Mouse (Mus musculus): ENCODE measurements around the gene Ctu2. TPM values are rescaled to one million over a fixed set of nuclear protein-coding genes. Genes with fewer than 3 reads are reported as not detected.

The Ctu2 gene
- total RNA-seq, 2 experiments from 2014 or later, result 19.7 to 29.1 TPM

DNA sequence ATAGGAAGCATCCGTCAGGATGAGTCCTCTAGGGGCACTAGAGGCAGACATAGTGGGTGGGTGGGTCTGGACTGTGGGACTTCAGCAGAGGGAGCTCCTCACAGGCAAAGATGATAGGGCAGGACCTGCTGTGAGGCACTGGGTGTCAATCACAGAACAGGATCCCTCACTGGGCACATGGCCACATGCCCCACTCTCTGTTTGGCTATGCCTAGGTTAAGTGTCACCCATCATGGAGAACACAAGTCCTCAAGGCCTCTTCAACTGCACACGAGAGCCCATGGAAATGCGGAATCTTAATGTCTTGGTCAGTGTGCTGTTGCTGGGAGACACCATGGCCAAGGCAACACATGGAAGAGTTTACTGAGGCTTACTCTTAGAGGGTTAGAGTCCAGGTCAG is 52.0 kb downstream of the Ctu2 start:
- intact Hi-C loops (cut with DNase I), result no loop called here
- no peak for DNase-seq (ENCODE audit: low spot score in 2 of 2)

DNA sequence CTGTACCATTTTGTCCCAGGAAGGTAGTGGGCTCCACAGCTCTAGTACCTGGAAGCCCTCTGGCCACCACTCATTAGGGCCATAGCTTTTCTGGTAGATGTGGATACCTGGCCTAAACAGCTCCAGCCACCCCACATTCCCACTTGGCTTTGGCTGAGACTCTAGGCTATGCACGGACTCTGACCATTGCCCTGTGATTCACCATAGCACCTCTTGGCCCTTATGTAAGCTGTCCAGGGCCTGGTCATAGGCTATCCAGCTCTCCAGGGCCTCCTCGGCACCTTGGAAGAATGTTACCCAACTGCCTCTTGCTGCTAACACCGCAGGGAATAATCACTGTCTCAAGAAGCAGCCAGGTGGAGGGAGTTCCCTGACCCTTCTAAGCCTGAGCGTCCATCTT is 53.2 kb downstream of the Ctu2 start:
- intact Hi-C loops (cut with DNase I), result no loop called here

DNA sequence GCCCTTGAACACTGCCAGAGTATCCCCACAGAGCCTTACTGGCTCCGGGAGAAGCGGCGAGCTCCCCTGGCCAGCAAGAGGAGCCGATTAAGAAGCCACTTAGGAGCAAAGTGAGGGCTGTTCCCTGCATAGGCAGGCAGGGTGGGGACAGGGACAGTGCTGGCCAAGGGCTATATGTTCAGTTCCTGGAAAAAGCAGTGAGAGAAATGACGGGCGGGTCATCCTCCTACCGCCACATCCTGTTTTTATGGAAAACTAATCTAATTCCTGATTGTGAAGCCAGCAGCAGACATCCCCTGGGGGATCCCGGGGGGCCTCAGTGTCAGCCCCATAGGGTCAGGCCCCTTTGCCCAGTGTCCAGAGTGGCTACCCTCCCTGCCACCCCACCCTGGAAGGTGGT is 55.4 kb downstream of the Ctu2 start:
- intact Hi-C loops (cut with DNase I), result no loop called here
- DNase-seq (ENCODE audit: low spot score in 2 of 2), result no peak

More for the DNA sequence above, 53.2 kb downstream of the Ctu2 start:
- no peak for DNase-seq (ENCODE audit: low spot score in 2 of 2)

Small RNAs within 50 kb of the gene (microRNA-seq; reads per million reads assigned to microRNA genes)
- not detected for gene Gm24366

Other genes with a start within 250 kb of the Ctu2 start
- 10 to 100 TPM; 33.9 to 35.3 TPM for gene Zfpm1, start 194.0 kb upstream of the Ctu2 start, total RNA-seq (2021)
- 1 to 10 TPM; 8.0 to 9.2 TPM for gene Trhr2, start 115.4 kb upstream of the Ctu2 start, total RNA-seq (2021)
- 10 to 100 TPM; 38.8 to 49.9 TPM for gene Zc3h18, start 99.5 kb upstream of the Ctu2 start, total RNA-seq (2021)
- gene Il17c, start 54.1 kb upstream of the Ctu2 start, total RNA-seq (2021), result not detected
- 1 to 10 TPM; 7.9 TPM for gene Cyba, start 43.2 kb upstream of the Ctu2 start, total RNA-seq (2021)
- gene Mvd, start 32.7 kb upstream of the Ctu2 start, total RNA-seq (2021), result 10 to 100 TPM; 20.5 to 30.8 TPM
- gene Snai3, start 15.4 kb upstream of the Ctu2 start, total RNA-seq (2021), result under 1 TPM; 0.57 to 0.84 TPM
- 10 to 100 TPM; 32.2 to 38.9 TPM for gene Rnf166, start 79 bp upstream of the Ctu2 start, total RNA-seq (2021)
- gene Piezo1, start 75.2 kb downstream of the Ctu2 start, total RNA-seq (2021), result 1 to 10 TPM; 6.5 to 7.6 TPM
- gene Cdt1, start 91.9 kb downstream of the Ctu2 start, total RNA-seq (2021), result 1 to 10 TPM; 1.8 to 3.5 TPM
- 10 to 100 TPM; 54.5 to 62.3 TPM for gene Aprt, start 100.8 kb downstream of the Ctu2 start, total RNA-seq (2021)
- 1 to 10 TPM; 8.8 to 9.2 TPM for gene Galns, start 135.3 kb downstream of the Ctu2 start, total RNA-seq (2021)
- gene Trappc2l, start 135.5 kb downstream of the Ctu2 start, total RNA-seq (2021), result 10 to 100 TPM; 78.7 to 84.5 TPM
- not detected for gene Pabpn1l, start 146.6 kb downstream of the Ctu2 start, total RNA-seq (2021)
- gene Cbfa2t3, start 223.0 kb downstream of the Ctu2 start, total RNA-seq (2021), result 10 to 100 TPM; 26.2 to 37.5 TPM

Measured in left cerebral cortex, postnatal 36 days (tissue).